Mouse (Mus musculus) embryonic fibroblast, embryonic 13.5 days (primary cell): ENCODE data around the gene Lima1.

Experiments
- CTCF ChIP-seq: IDR thresholded peaks from 2 replicates; pipeline ENCODE4 v1.5.1; 2011; ENCODE audit warnings: mild to moderate bottlenecking, control low read depth, low read length, moderate library complexity, borderline replicate concordance; ENCODE audit not compliant: insufficient read depth
- POLR2A ChIP-seq: IDR thresholded peaks from 2 replicates; pipeline ENCODE4 v1.6.1; 2011; ENCODE audit warnings: low read depth, mild to moderate bottlenecking, control low read depth, low read length, moderate library complexity

- TF ChIP-seq POLR2A (no peak), CTCF (no peak)
Observed at GRCm38 (mm10) chr15:99825211-99825610, 50.0 kb downstream of the Lima1 start.
